Mouse (Mus musculus) lung, embryonic 14.5 days (tissue): Measurements from ENCODE around the gene Slco3a1. TPM values are rescaled to one million over a fixed set of nuclear protein-coding genes. Genes with fewer than 3 reads are reported as not detected.
A peak's percentile ranks its signal among the peaks of the same experiment; 100 is the strongest.

Experiments
- ATAC-seq: fragments of 200-750 bp; cut with Nextera tagmentation; 2 replicates; pipeline ENCODE4 v1.8.0; 2017; ENCODE audit warnings: mild to moderate bottlenecking, moderate TSS enrichment, moderate library complexity; ENCODE audit not compliant: insufficient read depth
- DNase-seq: peaks from one replicate; pipeline ENCODE4 v3.0.0-alpha.2; 2015
- H3K27ac ChIP-seq: fragments of 300-500 bp; sonication (generic); 2 replicates; pipeline ENCODE4 v1.5.1; 2014; ENCODE audit warnings: low read depth, mild to moderate bottlenecking, moderate library complexity
- H3K27me3 ChIP-seq: fragments of 300-500 bp; sonication (generic); 2 replicates; pipeline ENCODE4 v1.6.1; 2014; ENCODE audit warnings: low read length, control low read depth; ENCODE audit not compliant: insufficient read depth
- H3K36me3 ChIP-seq: fragments of 300-500 bp; sonication (generic); 2 replicates; pipeline ENCODE4 v1.6.1; 2014; ENCODE audit warnings: control low read depth; ENCODE audit not compliant: insufficient read depth
- H3K4me1 ChIP-seq: fragments of 300-500 bp; sonication (generic); 2 replicates; pipeline ENCODE4 v1.6.1; 2014; ENCODE audit warnings: antibody characterized with exemption, control low read depth; ENCODE audit not compliant: insufficient read depth
- H3K4me2 ChIP-seq: fragments of 300-500 bp; sonication (generic); 2 replicates; pipeline ENCODE4 v1.6.1; 2014; ENCODE audit warnings: mild to moderate bottlenecking
- H3K4me3 ChIP-seq: fragments of 300-500 bp; sonication (generic); 2 replicates; pipeline ENCODE4 v1.5.1; 2014; ENCODE audit warnings: low read depth, low read length
- H3K9ac ChIP-seq: fragments of 300-500 bp; sonication (generic); 2 replicates; pipeline ENCODE4 v1.6.1; 2014
- H3K9me3 ChIP-seq: fragments of 300-500 bp; sonication (generic); 2 replicates; pipeline ENCODE4 v1.6.1; 2016; ENCODE audit warnings: low read depth, low read length, control low read depth
- CTCF ChIP-seq: IDR thresholded peaks from 2 replicates; pipeline ENCODE4 v1.5.1; 2016; ENCODE audit warnings: antibody characterized with exemption, low read depth
- WGBS: fragments of 180-500 bp; shearing (Covaris S2); extraction: QIAGEN DNeasy Blood & Tissue Kit; methylation state at CpG from one replicate; pipeline ENCODE4 v1.1.7; 2014; 5-methylcytosine and 5-hydroxymethylcytosine counted together
- polyA plus RNA-seq: library from polyadenylated mRNA; unstranded; fragments of >200 nt; fragmentation: Nextera tagmentation; extraction: Ambion mirVana; gene quantifications from 2 replicates; pipeline ENCODE4 v1.2.1, GENCODE M21; 2014

The Slco3a1 gene
- polyA plus RNA-seq, 1 experiment from 2014 or later = 4.2 TPM

GRCm38 (mm10) chr7:74528182-74528581 is 26.4 kb downstream of the Slco3a1 start:
- no peak overlapping the region for H3K4me2 ChIP-seq
- H3K9ac ChIP-seq = no peak overlapping the region
- no peak overlapping the region for H3K4me3 ChIP-seq
- no peak overlapping the region for H3K27ac ChIP-seq
- H3K4me1 ChIP-seq = 0 out of 2 replicates have a peak, but pooled peaks cover 5% of the 10 kb centered on the region
- ATAC-seq (no peak), DNase-seq (peak; percentile 20)
- H3K36me3 ChIP-seq = no peaks in the 10 kb centered on the region
- H3K27me3 ChIP-seq = no peaks in the 10 kb centered on the region
- no peak for TF ChIP-seq CTCF
- 70% methylated on average over 5 of the region's 5 CpGs for WGBS
- no peaks in the 10 kb centered on the region for H3K9me3 ChIP-seq

- DNase-seq = no peak
- 74% methylated on average over 6 of the region's 6 CpGs for WGBS
These were observed 26.9 kb downstream of the Slco3a1 start for GRCm38 (mm10) chr7:74527689-74528088.

GRCm38 (mm10) chr7:74526030-74526429 is 28.6 kb downstream of the Slco3a1 start:
- no peak overlapping the region for H3K9ac ChIP-seq
- no peaks in the 10 kb centered on the region for H3K9me3 ChIP-seq
- H3K4me3 ChIP-seq = no peak overlapping the region
- H3K4me1 ChIP-seq = 0 out of 2 replicates have a peak, but pooled peaks cover 5% of the 10 kb centered on the region
- ATAC-seq = no peak
- H3K27me3 ChIP-seq = no peaks in the 10 kb centered on the region
- no peak overlapping the region for H3K27ac ChIP-seq
- no peak overlapping the region for H3K4me2 ChIP-seq
- WGBS = 84% methylated on average over 4 of the region's 4 CpGs
- no peaks in the 10 kb centered on the region for H3K36me3 ChIP-seq
- no peak for TF ChIP-seq CTCF
- DNase-seq = no peak

More at GRCm38 (mm10) chr7:74527689-74528088, 26.9 kb downstream of the Slco3a1 start:
- H3K9me3 ChIP-seq = no peaks in the 10 kb centered on the region
- no peak overlapping the region for H3K4me2 ChIP-seq
- H3K27me3 ChIP-seq = no peaks in the 10 kb centered on the region
- no peak overlapping the region for H3K4me3 ChIP-seq
- 0 out of 2 replicates have a peak, but pooled peaks cover 5% of the 10 kb centered on the region for H3K4me1 ChIP-seq
- no peak for ATAC-seq
- TF ChIP-seq CTCF = no peak
- H3K36me3 ChIP-seq = no peaks in the 10 kb centered on the region
- H3K9ac ChIP-seq = no peak overlapping the region
- H3K27ac ChIP-seq = no peak overlapping the region

- Histone ChIP-seq H3K27ac (no peak overlapping the region), H3K4me2 (no peak overlapping the region), H3K4me3 (no peak overlapping the region), H3K9me3 (no peaks in the 10 kb centered on the region), H3K9ac (no peak overlapping the region), H3K27me3 (no peaks in the 10 kb centered on the region), H3K36me3 (no peaks in the 10 kb centered on the region), H3K4me1 (0 out of 2 replicates have a peak, but pooled peaks cover 5% of the 10 kb centered on the region)
- no peak for TF ChIP-seq CTCF
- WGBS = 63% methylated on average over 2 of the region's 2 CpGs
- ATAC-seq (no peak), DNase-seq (no peak)
These were observed 29.0 kb downstream of the Slco3a1 start for GRCm38 (mm10) chr7:74525586-74525985.

GRCm38 (mm10) chr7:74524188-74524971 is 30.2 kb downstream of the Slco3a1 start:
- WGBS = 73% methylated on average over 8 of the region's 8 CpGs
- TF ChIP-seq CTCF = no peak

GRCm38 (mm10) chr7:74523086-74523485 is 31.5 kb downstream of the Slco3a1 start:
- Histone ChIP-seq H3K27me3 (no peaks in the 10 kb centered on the region), H3K4me2 (no peak overlapping the region), H3K9ac (no peak overlapping the region), H3K4me1 (0 out of 2 replicates have a peak, but pooled peaks cover 2% of the 10 kb centered on the region), H3K4me3 (no peak overlapping the region), H3K9me3 (no peaks in the 10 kb centered on the region), H3K36me3 (no peaks in the 10 kb centered on the region), H3K27ac (no peak overlapping the region)
- ATAC-seq = no peak
- WGBS = 71% methylated on average over 4 of the region's 4 CpGs
- no peak for TF ChIP-seq CTCF
- no peak for DNase-seq

More at GRCm38 (mm10) chr7:74524188-74524971, 30.2 kb downstream of the Slco3a1 start:
- Histone ChIP-seq H3K4me1 (0 out of 2 replicates have a peak, but pooled peaks cover 5% of the 10 kb centered on the region), H3K36me3 (no peaks in the 10 kb centered on the region), H3K4me2 (no peak overlapping the region), H3K4me3 (no peak overlapping the region), H3K27me3 (no peaks in the 10 kb centered on the region), H3K9me3 (no peaks in the 10 kb centered on the region), H3K27ac (no peak overlapping the region), H3K9ac (no peak overlapping the region)
- peak; percentile 9 for DNase-seq
- ATAC-seq = no peak

- DNase-seq = no peak
- Histone ChIP-seq H3K27ac (no peak overlapping the region), H3K36me3 (no peaks in the 10 kb centered on the region), H3K4me2 (no peak overlapping the region), H3K9ac (no peak overlapping the region), H3K27me3 (no peaks in the 10 kb centered on the region), H3K4me1 (no peaks in the 10 kb centered on the region), H3K9me3 (no peaks in the 10 kb centered on the region), H3K4me3 (no peak overlapping the region)
- 77% methylated on average over 4 of the region's 4 CpGs for WGBS
- no peak for TF ChIP-seq CTCF
- ATAC-seq = no peak
These were observed 32.3 kb downstream of the Slco3a1 start for GRCm38 (mm10) chr7:74522260-74522659.
